Mouse (Mus musculus) stomach, embryonic 14.5 days (tissue): Measurements from ENCODE around the gene Gm3573. TPM values are rescaled to one million over a fixed set of nuclear protein-coding genes. Genes with fewer than 3 reads are reported as not detected.
"Not testable (repeated sequence)": the region's sequence is repeated elsewhere in the genome, so short reads cannot be mapped to it uniquely, and the experiment has no call there.

ENCODE experiments used
- ATAC-seq: fragments of 200-750 bp; cut with Nextera tagmentation; 2 replicates; pipeline ENCODE4 v1.8.0; 2017; ENCODE audit warnings: low read depth, moderate TSS enrichment; ENCODE audit not compliant: insufficient number of reproducible peaks, insufficient read depth, low FRiP score
- H3K27ac ChIP-seq: fragments of 300-500 bp; sonication (generic); 2 replicates; pipeline ENCODE4 v1.5.1; 2014; ENCODE audit warnings: mild to moderate bottlenecking, low read length, moderate library complexity, mixed read lengths
- H3K27me3 ChIP-seq: fragments of 300-500 bp; sonication (generic); 2 replicates; pipeline ENCODE4 v1.6.1; 2014; ENCODE audit warnings: low read length, control low read depth, mixed read lengths; ENCODE audit not compliant: control insufficient read depth, insufficient read depth
- H3K36me3 ChIP-seq: fragments of 300-500 bp; sonication (generic); 2 replicates; pipeline ENCODE4 v1.6.1; 2014; ENCODE audit warnings: mild to moderate bottlenecking, control low read depth, low read length, moderate library complexity, mixed read lengths; ENCODE audit not compliant: control insufficient read depth, insufficient read depth
- H3K4me1 ChIP-seq: fragments of 300-500 bp; sonication (generic); 2 replicates; pipeline ENCODE4 v1.6.1; 2014; ENCODE audit warnings: low read length, control low read depth, mixed read lengths; ENCODE audit not compliant: control insufficient read depth, insufficient read depth
- H3K4me2 ChIP-seq: fragments of 300-500 bp; sonication (generic); replicated peaks from 2 replicates; pipeline ENCODE4 v1.6.1; 2014; ENCODE audit warnings: low read depth, low read length, control low read depth
- H3K4me3 ChIP-seq: fragments of 300-500 bp; sonication (generic); 2 replicates; pipeline ENCODE4 v1.5.1; 2014; ENCODE audit warnings: low read depth, low read length, control low read depth
- H3K9ac ChIP-seq: fragments of 300-500 bp; sonication (generic); replicated peaks from 2 replicates; pipeline ENCODE4 v1.6.1; 2014; ENCODE audit warnings: low read depth, mild to moderate bottlenecking, control low read depth, low read length, moderate library complexity, mixed read lengths
- H3K9me3 ChIP-seq: fragments of 300-500 bp; sonication (generic); 2 replicates; pipeline ENCODE4 v1.6.1; 2016; ENCODE audit warnings: low read depth, low read length, control low read depth; ENCODE audit not compliant: control insufficient read depth
- WGBS: fragments of 180-500 bp; shearing (Covaris S2); extraction: QIAGEN DNeasy Blood & Tissue Kit; methylation state at CpG from one replicate; pipeline ENCODE4 v1.1.7; 2014; 5-methylcytosine and 5-hydroxymethylcytosine counted together
- polyA plus RNA-seq: library from polyadenylated mRNA; unstranded; fragments of >200 nt; fragmentation: Nextera tagmentation; extraction: Ambion mirVana; gene quantifications from 2 replicates; pipeline ENCODE4 v1.2.1, GENCODE M21; 2014

Gm3573 gene
- not detected in 2 replicates for polyA plus RNA-seq

DNA sequence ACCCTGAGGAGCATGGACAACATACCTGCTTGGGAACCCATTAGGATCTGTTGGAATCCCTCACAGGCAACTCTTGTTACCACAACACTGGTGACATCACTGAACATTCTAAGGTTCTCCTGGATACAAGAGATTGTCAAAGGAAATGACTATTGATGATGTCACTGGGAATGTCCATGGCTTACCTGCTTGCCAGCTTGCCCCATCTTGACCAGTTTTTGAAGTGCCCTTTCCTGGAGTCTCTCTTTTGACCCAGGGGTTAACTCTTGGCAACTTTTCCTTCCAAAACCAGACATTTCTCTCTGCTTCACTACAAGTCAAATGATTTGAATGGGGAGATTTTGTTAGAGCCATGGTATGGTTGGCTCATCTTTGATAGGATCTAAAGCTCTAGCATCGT lies at the start of gene Gm3573:
TSS of gene Gm3573 (minus strand) at position 101 of the 400 bp plus-strand sequence.
- H3K27ac ChIP-seq, H3K4me2 ChIP-seq, H3K36me3 ChIP-seq, H3K27me3 ChIP-seq, H3K9ac ChIP-seq, H3K4me3 ChIP-seq, H3K9me3 ChIP-seq, H3K4me1 ChIP-seq, ATAC-seq: not testable (repeated sequence)
- no CpG with 5 or more reads among the region's 1 CpGs for WGBS

DNA sequence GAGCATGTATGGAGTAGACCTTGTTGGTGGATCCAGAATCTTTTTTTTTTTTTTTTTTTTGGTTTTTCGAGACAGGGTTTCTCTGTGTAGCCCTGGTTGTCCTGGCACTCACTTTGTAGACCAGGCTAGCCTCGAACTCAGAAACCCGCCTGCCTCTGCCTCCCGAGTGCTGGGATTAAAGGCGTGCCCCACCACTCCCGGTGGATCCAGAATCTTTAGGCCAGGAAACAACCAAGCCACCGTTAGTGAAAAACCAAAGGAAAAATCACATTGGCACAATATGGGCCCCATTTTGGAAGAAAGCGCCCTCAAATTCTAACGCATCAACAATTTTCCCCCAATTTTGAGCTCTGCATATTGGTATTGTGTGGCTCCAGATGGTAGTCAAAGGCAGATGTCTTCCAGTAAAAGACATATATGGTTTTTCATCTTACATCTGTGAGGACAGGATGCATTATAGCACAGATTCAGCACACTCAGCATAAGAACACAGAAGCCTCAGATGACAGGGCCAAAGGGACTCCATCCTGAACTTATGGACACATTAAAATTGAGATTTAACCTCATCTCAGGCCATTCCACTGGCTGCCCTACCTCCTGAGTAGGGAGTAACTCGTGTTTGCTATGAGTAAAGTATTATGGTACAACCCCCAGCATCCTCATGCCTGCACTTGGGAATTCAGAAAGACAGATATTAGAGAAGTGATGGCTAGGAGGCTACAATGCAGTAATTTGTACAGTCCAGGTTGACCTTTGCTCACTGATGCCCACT lies 26.4 kb upstream of the Gm3573 start:
- not testable (repeated sequence) for H3K27me3 ChIP-seq, H3K9me3 ChIP-seq, ATAC-seq, H3K4me2 ChIP-seq, H3K36me3 ChIP-seq, H3K27ac ChIP-seq, H3K4me1 ChIP-seq, H3K9ac ChIP-seq, H3K4me3 ChIP-seq
- WGBS: 76% methylated on average over 8 of the region's 10 CpGs

DNA sequence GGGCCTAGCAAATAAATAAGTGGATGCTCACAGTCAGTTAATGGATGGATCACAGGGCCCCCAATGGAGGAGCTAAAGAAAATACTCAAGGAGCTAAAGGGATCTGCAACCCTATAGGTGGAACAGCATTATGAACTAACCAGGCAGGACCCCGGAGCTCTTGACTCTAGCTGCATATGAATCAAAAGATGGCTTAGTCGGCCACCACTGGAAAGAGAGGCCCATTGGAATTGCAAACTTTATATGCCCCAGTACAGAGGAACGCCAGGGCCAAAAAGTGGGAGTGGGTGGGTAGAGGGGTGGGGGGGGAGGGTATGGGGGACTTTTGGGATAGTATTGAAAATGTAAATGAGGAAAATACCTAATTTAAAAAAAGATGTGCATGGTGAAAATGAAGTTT lies 6.7 kb downstream of the Gm3573 start:
- not testable (repeated sequence) for H3K36me3 ChIP-seq, H3K4me2 ChIP-seq, H3K9ac ChIP-seq, H3K27me3 ChIP-seq, H3K9me3 ChIP-seq, H3K4me3 ChIP-seq, H3K27ac ChIP-seq, ATAC-seq, H3K4me1 ChIP-seq
- 83% methylated on average over 3 of the region's 3 CpGs for WGBS

DNA sequence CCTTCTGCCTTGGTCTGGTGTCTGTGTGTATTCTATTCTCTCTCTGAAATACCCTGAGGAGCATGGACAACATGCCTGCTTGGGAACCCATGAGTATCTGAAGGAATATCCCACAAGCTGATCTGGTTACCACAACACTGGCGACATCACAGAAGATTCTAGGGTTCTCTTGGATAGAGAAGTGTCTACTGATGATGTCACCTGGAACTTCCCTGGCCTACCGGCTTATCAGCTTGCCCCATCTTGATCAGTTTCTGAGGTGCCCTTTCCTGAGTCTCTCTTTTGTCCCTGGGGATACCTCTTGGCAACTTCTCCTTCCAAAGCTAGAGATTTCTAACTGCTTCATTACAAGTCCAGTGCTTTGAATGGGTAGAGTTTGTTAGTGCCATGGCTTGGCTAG lies 28.1 kb downstream of the Gm3573 start, which contains the start of gene Gm17027:
TSS of gene Gm17027 (minus strand) at position 101 of the 400 bp plus-strand sequence.
- 95% methylated on average over 1 of the region's 2 CpGs for WGBS
- not testable (repeated sequence) for H3K4me1 ChIP-seq

More for the DNA sequence above, 28.1 kb downstream of the Gm3573 start, which contains the start of gene Gm17027:
- H3K9me3 ChIP-seq, H3K9ac ChIP-seq, ATAC-seq, H3K27me3 ChIP-seq, H3K36me3 ChIP-seq, H3K4me2 ChIP-seq, H3K27ac ChIP-seq, H3K4me3 ChIP-seq: not testable (repeated sequence)

Other genes with a start within 250 kb of the Gm3573 start
- gene 1700024B05Rik, start 246.8 kb downstream of the Gm3573 start, polyA plus RNA-seq: not detected in 2 replicates
- gene Gm6401, start 222.9 kb downstream of the Gm3573 start, polyA plus RNA-seq: not detected in 2 replicates
- not detected in 2 replicates for gene Gm3543, start 207.5 kb downstream of the Gm3573 start, polyA plus RNA-seq
- not detected in 2 replicates for gene Gm7951, start 73.4 kb downstream of the Gm3573 start, polyA plus RNA-seq
- gene Gm17027, start 28.2 kb downstream of the Gm3573 start, polyA plus RNA-seq: not detected in 2 replicates
- not detected in 2 replicates for gene Gm17026, start 69.3 kb upstream of the Gm3573 start, polyA plus RNA-seq
- gene Gm9611, start 106.6 kb upstream of the Gm3573 start, polyA plus RNA-seq: not detected in 2 replicates
- gene Gm7995, start 119.4 kb upstream of the Gm3573 start, polyA plus RNA-seq: not detected in 2 replicates
- gene Gm8005, start 248.9 kb upstream of the Gm3573 start, polyA plus RNA-seq: not detected in 2 replicates